Mouse (Mus musculus) small intestine, adult 2 months (tissue): ENCODE measurements around the gene Lcp1. TPM values are rescaled to one million over a fixed set of nuclear protein-coding genes. Genes with fewer than 3 reads are reported as not detected.

Experiments used
- H3K27ac ChIP-seq: fragments of 200-500 bp; 2 replicates; pipeline ENCODE4 v1.5.1; 2012; ENCODE audit warnings: low read depth, low read length, control low read depth, inconsistent platforms; ENCODE audit not compliant: insufficient read depth
- H3K27me3 ChIP-seq: fragments of 200-500 bp; 2 replicates; pipeline ENCODE4 v1.6.1; 2012; ENCODE audit warnings: mild to moderate bottlenecking, moderate library complexity, low read length, inconsistent platforms; ENCODE audit not compliant: control insufficient read depth, insufficient read depth
- H3K36me3 ChIP-seq: fragments of 200-500 bp; 2 replicates; pipeline ENCODE4 v1.6.1; 2012; ENCODE audit warnings: mild to moderate bottlenecking, low read length, control low read depth, inconsistent platforms; ENCODE audit not compliant: control insufficient read depth, insufficient read depth
- H3K4me1 ChIP-seq: fragments of 200-500 bp; 2 replicates; pipeline ENCODE4 v1.6.1; 2012; ENCODE audit warnings: low read length, inconsistent platforms, mixed read lengths; ENCODE audit not compliant: control insufficient read depth, insufficient read depth, insufficient read length
- H3K4me3 ChIP-seq: fragments of 200-500 bp; 2 replicates; pipeline ENCODE4 v1.5.1; 2012; ENCODE audit warnings: low read depth, mild to moderate bottlenecking, control low read depth, inconsistent platforms, low read length, moderate library complexity
- CTCF ChIP-seq: fragments of 200-500 bp; IDR thresholded peaks from 2 replicates; pipeline ENCODE4 v1.5.1; 2012; ENCODE audit warnings: low read depth, mild to moderate bottlenecking, control low read depth, inconsistent platforms, low read length, moderate library complexity, mixed read lengths; ENCODE audit not compliant: insufficient replicate concordance, insufficient read length; ENCODE audit errors: extremely low read depth
- POLR2A ChIP-seq: fragments of 200-500 bp; IDR thresholded peaks from 2 replicates; pipeline ENCODE4 v1.6.1; 2012; ENCODE audit warnings: low read depth, mild to moderate bottlenecking, control low read depth, inconsistent platforms, low read length, moderate library complexity
- WGBS: fragments of 180-500 bp; shearing (Covaris S2); methylation state at CpG from one replicate; pipeline ENCODE4 v1.1.7; 2018; 5-methylcytosine and 5-hydroxymethylcytosine counted together
- polyA plus RNA-seq: library from polyadenylated mRNA; depleted of rRNA; stranded (reverse); fragments of >200 nt; gene quantifications from 2 replicates; pipeline ENCODE4 v1.2.3, GENCODE M21; 2012

The Lcp1 gene
- polyA plus RNA-seq, 1 experiment, result 5.6 TPM

GRCm38 (mm10) chr14:75190683-75191082 is 59.8 kb downstream of the Lcp1 start:
- Histone ChIP-seq H3K36me3 (no peaks in the 10 kb centered on the region), H3K4me1 (no peaks in the 10 kb centered on the region), H3K27me3 (no peaks in the 10 kb centered on the region), H3K4me3 (no peak overlapping the region), H3K27ac (no peak overlapping the region)
- WGBS, result 81% methylated on average over 4 of the region's 4 CpGs
- TF ChIP-seq POLR2A (no peak), CTCF (no peak)

- WGBS, result 84% methylated on average over 10 of the region's 10 CpGs
- TF ChIP-seq CTCF, result no peak
- TF ChIP-seq POLR2A, result no peak
Observed at GRCm38 (mm10) chr14:75192427-75192826, 61.5 kb downstream of the Lcp1 start.

GRCm38 (mm10) chr14:75192858-75193257 is 62.0 kb downstream of the Lcp1 start:
- 69% methylated on average over 10 of the region's 10 CpGs for WGBS
- TF ChIP-seq CTCF (no peak), POLR2A (no peak)
- H3K27ac ChIP-seq, result no peak overlapping the region; the same call in 1 of the 2 replicates

More at GRCm38 (mm10) chr14:75192427-75192826, 61.5 kb downstream of the Lcp1 start:
- Histone ChIP-seq H3K4me1 (peaks cover under 1% of the 10 kb centered on the region; the same call in 1 of the 2 replicates), H3K27me3 (no peaks in the 10 kb centered on the region), H3K27ac (peak overlapping the region; percentile 24; the same call in 1 of the 2 replicates), H3K36me3 (no peaks in the 10 kb centered on the region), H3K4me3 (no peak overlapping the region)

GRCm38 (mm10) chr14:75195530-75195929 is 64.6 kb downstream of the Lcp1 start:
- Histone ChIP-seq H3K27me3 (no peaks in the 10 kb centered on the region), H3K4me3 (no peak overlapping the region), H3K4me1 (peaks cover 4% of the 10 kb centered on the region; the same call in 1 of the 2 replicates), H3K27ac (no peak overlapping the region), H3K36me3 (peaks cover 1% of the 10 kb centered on the region; the same call in 1 of the 2 replicates)
- TF ChIP-seq CTCF (no peak), POLR2A (no peak)
- WGBS, result 87% methylated on average over 5 of the region's 5 CpGs

More at GRCm38 (mm10) chr14:75192858-75193257, 62.0 kb downstream of the Lcp1 start:
- Histone ChIP-seq H3K4me3 (no peak overlapping the region), H3K27me3 (no peaks in the 10 kb centered on the region), H3K4me1 (peaks cover 4% of the 10 kb centered on the region; the same call in 1 of the 2 replicates), H3K36me3 (no peaks in the 10 kb centered on the region)

GRCm38 (mm10) chr14:75197027-75197426 is 66.1 kb downstream of the Lcp1 start:
- no peak overlapping the region for H3K27ac ChIP-seq
- H3K4me3 ChIP-seq, result no peak overlapping the region
- H3K4me1 ChIP-seq, result peaks cover 4% of the 10 kb centered on the region; the same call in 1 of the 2 replicates
- H3K36me3 ChIP-seq, result peaks cover 1% of the 10 kb centered on the region; the same call in 1 of the 2 replicates
- TF ChIP-seq CTCF, result no peak
- TF ChIP-seq POLR2A, result no peak
- H3K27me3 ChIP-seq, result no peaks in the 10 kb centered on the region
- 21% methylated on average over 5 of the region's 5 CpGs for WGBS

GRCm38 (mm10) chr14:75197660-75198059 is 66.8 kb downstream of the Lcp1 start:
- Histone ChIP-seq H3K36me3 (peaks cover 1% of the 10 kb centered on the region), H3K27ac (no peak overlapping the region), H3K4me1 (peaks cover 4% of the 10 kb centered on the region; the same call in 1 of the 2 replicates), H3K27me3 (no peaks in the 10 kb centered on the region), H3K4me3 (peak overlapping the region; percentile 18; the same call in 1 of the 2 replicates)
- 21% methylated on average over 7 of the region's 7 CpGs for WGBS
- TF ChIP-seq POLR2A, result no peak
- no peak for TF ChIP-seq CTCF

GRCm38 (mm10) chr14:75205363-75206051 is 74.6 kb downstream of the Lcp1 start:
- WGBS, result 87% methylated on average over 6 of the region's 6 CpGs
- no peak overlapping the region for H3K27ac ChIP-seq
- no peak overlapping the region for H3K4me3 ChIP-seq
- peaks cover 6% of the 10 kb centered on the region for H3K36me3 ChIP-seq
- H3K4me1 ChIP-seq, result no peaks in the 10 kb centered on the region
- H3K27me3 ChIP-seq, result no peaks in the 10 kb centered on the region
- TF ChIP-seq POLR2A (no peak), CTCF (no peak)
